Mouse (Mus musculus) forebrain, embryonic 11.5 days (tissue): ENCODE results near the gene Npas3. TPM values are rescaled to one million over a fixed set of nuclear protein-coding genes. Genes with fewer than 3 reads are reported as not detected.

ENCODE experiments used
- ATAC-seq: fragments of 200-750 bp; cut with Nextera tagmentation; replicated peaks from 2 replicates; pipeline ENCODE4 v1.8.0; 2017; ENCODE audit warnings: moderate TSS enrichment; ENCODE audit not compliant: low FRiP score
- DNase-seq: peaks from one replicate; pipeline ENCODE4 v3.0.0-alpha.2; 2017; ENCODE audit warnings: low spot score
- H3K27ac ChIP-seq: fragments of 300-500 bp; sonication (generic); 2 replicates; pipeline ENCODE4 v1.5.1; 2014; ENCODE audit warnings: low read depth, low read length
- H3K27me3 ChIP-seq: fragments of 300-500 bp; sonication (generic); 2 replicates; pipeline ENCODE4 v1.6.1; 2014; ENCODE audit warnings: mild to moderate bottlenecking, low read length, mixed read lengths; ENCODE audit not compliant: control insufficient read depth, insufficient read depth
- H3K36me3 ChIP-seq: fragments of 300-500 bp; sonication (generic); 2 replicates; pipeline ENCODE4 v1.6.1; 2014; ENCODE audit warnings: mild to moderate bottlenecking, low read length, moderate library complexity, mixed read lengths; ENCODE audit not compliant: control insufficient read depth, insufficient read depth
- H3K4me1 ChIP-seq: fragments of 300-500 bp; sonication (generic); replicated peaks from 2 replicates; pipeline ENCODE4 v1.6.1; 2014; ENCODE audit warnings: low read length, mixed read lengths; ENCODE audit not compliant: control insufficient read depth, insufficient read depth
- H3K4me2 ChIP-seq: fragments of 300-500 bp; sonication (generic); 2 replicates; pipeline ENCODE4 v1.6.1; 2014; ENCODE audit warnings: low read depth, mild to moderate bottlenecking, low read length, moderate library complexity, mixed read lengths; ENCODE audit not compliant: severe bottlenecking
- H3K4me3 ChIP-seq: fragments of 300-500 bp; sonication (generic); 2 replicates; pipeline ENCODE4 v1.5.1; 2014; ENCODE audit warnings: low read depth, low read length
- H3K9ac ChIP-seq: fragments of 300-500 bp; sonication (generic); 2 replicates; pipeline ENCODE4 v1.6.1; 2014; ENCODE audit warnings: low read length
- H3K9me3 ChIP-seq: fragments of 300-500 bp; sonication (generic); 2 replicates; pipeline ENCODE4 v1.6.1; 2016; ENCODE audit warnings: low read length, mixed read lengths; ENCODE audit not compliant: control insufficient read depth
- WGBS: fragments of 180-500 bp; shearing (Covaris S2); extraction: QIAGEN DNeasy Blood & Tissue Kit; methylation state at CpG from one replicate; pipeline ENCODE4 v1.1.7; 2014; 5-methylcytosine and 5-hydroxymethylcytosine counted together
- polyA plus RNA-seq: library from polyadenylated mRNA; unstranded; fragments of >200 nt; fragmentation: Nextera tagmentation; extraction: Ambion mirVana; gene quantifications from 2 replicates; pipeline ENCODE4 v1.2.1, GENCODE M21; 2014

Gene Npas3
- polyA plus RNA-seq, 1 experiment from 2014 or later = 22.5 TPM

DNA sequence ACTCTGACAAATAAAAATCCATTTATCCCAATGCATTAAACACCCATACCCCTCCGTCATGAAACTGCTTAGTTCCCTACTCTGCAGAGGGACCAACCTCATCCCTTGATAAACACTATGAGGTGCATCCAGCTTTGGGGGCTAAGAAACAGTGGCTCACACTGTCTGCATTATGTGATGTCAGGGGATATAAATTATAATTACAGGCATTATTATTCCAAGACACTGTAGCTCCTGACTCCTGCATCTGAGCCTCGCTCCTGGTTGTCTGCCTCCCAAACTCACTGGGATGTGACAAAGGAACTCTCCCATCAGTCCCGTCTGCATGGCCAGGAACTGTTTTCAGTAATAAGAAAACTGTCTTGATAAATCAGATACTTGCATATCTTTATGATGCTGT lies 578.3 kb downstream of the Npas3 start:
- Histone ChIP-seq H3K36me3 (no peaks in the 10 kb centered on the region), H3K4me2 (no peak overlapping the region), H3K9me3 (no peaks in the 10 kb centered on the region), H3K9ac (no peak overlapping the region), H3K27me3 (no peaks in the 10 kb centered on the region), H3K4me3 (no peak overlapping the region), H3K4me1 (no peaks in the 10 kb centered on the region), H3K27ac (no peak overlapping the region)
- WGBS = 68% methylated on average over 3 of the region's 3 CpGs
- ATAC-seq (no peak), DNase-seq (no peak)

DNA sequence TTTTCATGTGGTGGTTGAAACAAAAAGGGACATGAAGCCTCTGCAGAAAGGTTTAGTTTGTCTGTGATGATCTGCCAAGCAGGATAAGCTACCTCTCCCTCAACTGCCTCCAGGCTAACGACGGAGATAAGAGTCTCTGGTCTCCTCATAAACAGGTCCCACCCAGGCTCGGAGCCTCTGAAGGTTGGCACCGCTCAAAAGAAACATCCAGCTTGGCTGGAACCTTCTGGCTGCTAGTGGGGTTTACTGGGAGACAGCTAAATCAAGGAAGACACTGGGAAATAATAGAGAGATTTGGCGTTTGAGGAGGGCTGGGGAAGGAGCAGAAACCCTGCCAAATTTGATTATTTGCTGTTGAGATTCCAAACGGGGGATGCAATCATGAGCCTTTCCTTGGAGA lies 584.1 kb downstream of the Npas3 start:
- 82% methylated on average over 6 of the region's 6 CpGs for WGBS
- Histone ChIP-seq H3K9me3 (no peaks in the 10 kb centered on the region), H3K27ac (no peak overlapping the region), H3K4me3 (no peak overlapping the region), H3K36me3 (no peaks in the 10 kb centered on the region), H3K27me3 (no peaks in the 10 kb centered on the region), H3K4me1 (0 out of 2 replicates have a peak, but pooled peaks cover 2% of the 10 kb centered on the region), H3K9ac (no peak overlapping the region), H3K4me2 (no peak overlapping the region)
- DNase-seq (no peak), ATAC-seq (no peak)

DNA sequence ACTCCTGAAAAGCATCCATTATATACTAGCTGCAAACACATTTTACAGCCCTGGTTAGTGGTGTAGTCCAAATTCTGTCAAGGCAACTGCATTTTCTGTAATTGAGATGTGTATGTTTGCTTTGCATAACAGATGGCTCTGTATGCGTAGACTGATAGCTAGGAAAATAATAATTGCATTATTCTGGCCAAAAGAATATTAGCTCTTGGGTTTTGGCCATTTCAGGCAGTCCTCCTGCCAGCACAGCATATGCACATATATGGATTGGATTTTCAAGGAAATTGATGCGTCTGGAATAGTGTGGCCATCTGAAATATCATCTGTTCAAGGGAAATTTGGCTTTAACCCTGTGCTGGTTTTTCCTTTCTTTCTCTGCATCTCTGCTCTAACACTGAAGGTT lies 584.9 kb downstream of the Npas3 start:
- WGBS = 90% methylated on average over 2 of the region's 2 CpGs
- no peak overlapping the region for H3K4me3 ChIP-seq
- ATAC-seq = no peak

DNA sequence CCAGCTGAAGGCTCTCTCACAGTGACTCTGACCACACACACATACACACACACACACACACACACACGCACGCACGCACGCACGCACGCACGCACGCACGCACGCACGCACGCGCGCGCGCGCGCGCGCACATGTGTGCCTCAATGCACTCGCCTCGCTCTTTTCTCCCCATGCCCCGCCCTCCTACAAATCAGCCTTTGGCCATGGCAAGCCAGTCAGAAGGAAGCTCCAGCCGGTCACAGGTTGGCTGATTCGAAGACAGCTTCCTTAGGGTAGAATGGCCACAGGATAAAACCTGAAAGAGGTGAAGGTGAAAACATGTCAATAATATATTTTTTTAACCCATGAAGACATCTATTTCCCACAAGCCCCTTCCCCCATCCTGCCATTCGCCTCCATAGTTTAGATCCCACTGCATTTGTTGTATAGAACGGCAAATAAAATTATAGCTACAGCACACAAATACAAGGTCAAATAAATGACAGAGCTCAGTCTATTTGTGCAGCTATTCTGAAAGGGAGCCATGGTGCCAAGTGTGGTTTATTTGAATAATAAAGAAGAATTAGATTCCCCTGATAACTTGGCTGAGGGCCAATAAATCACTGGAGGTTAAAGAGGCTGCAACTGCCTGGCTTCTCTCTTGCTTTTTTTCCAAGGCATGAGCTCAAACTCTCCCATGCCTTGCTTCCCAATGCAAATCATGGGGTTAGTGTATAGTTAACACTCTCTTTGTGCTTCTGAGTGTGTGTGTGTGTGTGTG lies 587.7 kb downstream of the Npas3 start:
- H3K27ac ChIP-seq = no peak overlapping the region
- H3K9me3 ChIP-seq = no peaks in the 10 kb centered on the region
- no peaks in the 10 kb centered on the region for H3K36me3 ChIP-seq
- H3K27me3 ChIP-seq = no peaks in the 10 kb centered on the region
- 72% methylated on average over 27 of the region's 27 CpGs for WGBS
- H3K9ac ChIP-seq = no peak overlapping the region
- no peak for ATAC-seq
- H3K4me1 ChIP-seq = 0 out of 2 replicates have a peak, but pooled peaks cover 2% of the 10 kb centered on the region
- H3K4me2 ChIP-seq = no peak overlapping the region
- no peak for DNase-seq
- H3K4me3 ChIP-seq = no peak overlapping the region

More for the DNA sequence above, 584.9 kb downstream of the Npas3 start:
- H3K27ac ChIP-seq = no peak overlapping the region
- H3K9me3 ChIP-seq = no peaks in the 10 kb centered on the region
- 0 out of 2 replicates have a peak, but pooled peaks cover 2% of the 10 kb centered on the region for H3K4me1 ChIP-seq
- no peaks in the 10 kb centered on the region for H3K36me3 ChIP-seq
- no peaks in the 10 kb centered on the region for H3K27me3 ChIP-seq
- H3K4me2 ChIP-seq = no peak overlapping the region
- H3K9ac ChIP-seq = no peak overlapping the region
- no peak for DNase-seq

DNA sequence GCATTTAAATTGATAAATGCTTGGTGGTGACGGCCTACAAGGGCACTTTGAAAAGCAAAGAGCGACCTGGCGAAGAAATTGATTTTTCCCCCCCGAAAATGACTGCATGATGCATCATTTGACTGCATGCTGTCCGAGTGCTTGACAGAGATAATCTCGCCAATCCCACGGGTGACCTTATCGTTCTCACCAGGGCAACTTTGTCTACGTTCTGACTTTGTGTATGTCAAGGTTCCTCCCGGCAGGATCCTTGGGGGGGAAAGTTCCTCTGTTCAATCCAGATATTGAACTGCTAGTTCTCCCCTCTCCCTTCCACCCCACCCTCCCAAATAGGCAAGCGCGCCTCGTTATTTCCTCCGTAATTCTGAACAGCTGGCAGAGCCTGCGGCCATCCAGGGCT lies 588.9 kb downstream of the Npas3 start:
- H3K27me3 ChIP-seq = no peaks in the 10 kb centered on the region
- H3K9ac ChIP-seq = no peak overlapping the region
- no peaks in the 10 kb centered on the region for H3K9me3 ChIP-seq
- no peak overlapping the region for H3K27ac ChIP-seq
- ATAC-seq (no peak), DNase-seq (no peak)
- WGBS = 86% methylated on average over 15 of the region's 15 CpGs
- no peaks in the 10 kb centered on the region for H3K36me3 ChIP-seq
- no peak overlapping the region for H3K4me2 ChIP-seq
- 0 out of 2 replicates have a peak, but pooled peaks cover 2% of the 10 kb centered on the region for H3K4me1 ChIP-seq
- H3K4me3 ChIP-seq = no peak overlapping the region

DNA sequence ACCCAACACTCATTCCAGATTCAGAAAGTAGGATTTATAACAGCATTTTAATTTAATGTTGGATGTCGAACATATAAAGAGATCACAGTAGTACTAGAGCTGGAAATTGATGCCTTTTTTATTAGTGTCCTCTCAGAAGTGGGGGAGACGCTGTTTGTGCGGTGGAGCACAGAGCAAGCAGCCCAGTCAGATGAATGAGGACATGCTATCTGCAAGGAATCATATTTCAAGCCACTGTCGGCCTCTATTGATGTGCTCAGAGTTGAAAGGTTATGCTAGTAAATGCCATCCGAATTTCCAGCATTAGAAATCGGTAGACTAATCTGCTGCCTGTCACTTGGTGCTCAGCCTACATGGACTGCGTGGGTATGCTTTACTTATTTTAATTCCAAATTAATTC lies 590.1 kb downstream of the Npas3 start:
- no peak for DNase-seq
- Histone ChIP-seq H3K4me1 (0 out of 2 replicates have a peak, but pooled peaks cover 2% of the 10 kb centered on the region), H3K27me3 (no peaks in the 10 kb centered on the region), H3K4me2 (no peak overlapping the region), H3K4me3 (no peak overlapping the region), H3K36me3 (no peaks in the 10 kb centered on the region), H3K27ac (no peak overlapping the region), H3K9me3 (no peaks in the 10 kb centered on the region), H3K9ac (no peak overlapping the region)
- WGBS = 52% methylated on average over 7 of the region's 7 CpGs
- no peak for ATAC-seq

DNA sequence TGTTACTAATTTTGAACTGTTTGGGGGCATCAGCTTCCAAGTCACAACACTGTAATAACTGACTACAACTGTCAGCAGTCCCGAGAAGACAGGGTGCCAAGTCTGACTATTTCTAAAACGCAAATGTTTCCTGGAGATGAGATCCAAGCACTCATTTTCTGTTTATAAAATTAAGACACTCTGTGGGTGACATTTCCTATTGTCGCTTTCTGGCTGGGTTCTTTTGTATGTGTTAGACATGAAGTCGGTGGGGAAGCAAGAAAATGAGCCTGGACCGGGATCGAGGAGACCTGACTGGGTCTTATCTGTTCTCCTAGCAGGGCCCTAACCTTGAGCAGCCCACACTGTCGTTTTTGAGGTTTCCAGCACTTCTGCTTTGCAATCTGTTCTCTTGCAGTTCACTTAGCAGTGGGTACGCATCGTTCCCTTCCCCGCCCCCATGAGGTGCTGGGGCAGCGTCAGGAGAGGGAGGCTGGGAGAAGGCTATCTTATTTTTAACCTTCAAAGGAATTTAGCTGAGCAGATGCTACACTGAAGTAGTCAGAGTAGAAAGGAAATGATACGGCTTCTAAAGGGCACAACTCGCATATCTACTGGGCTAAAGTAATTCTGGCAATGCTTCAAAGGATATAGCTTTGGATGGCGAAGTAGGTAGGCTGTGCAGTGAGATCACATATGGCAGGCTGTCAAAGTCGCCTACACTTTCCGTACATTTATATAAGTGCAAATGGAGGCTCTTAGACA lies 593.6 kb downstream of the Npas3 start:
- Histone ChIP-seq H3K9me3 (no peaks in the 10 kb centered on the region), H3K9ac (no peak overlapping the region), H3K4me1 (no peaks in the 10 kb centered on the region), H3K36me3 (no peaks in the 10 kb centered on the region), H3K4me2 (no peak overlapping the region), H3K4me3 (no peak overlapping the region), H3K27me3 (no peaks in the 10 kb centered on the region), H3K27ac (no peak overlapping the region)
- WGBS = 80% methylated on average over 16 of the region's 16 CpGs
- DNase-seq = no peak
- no peak for ATAC-seq

DNA sequence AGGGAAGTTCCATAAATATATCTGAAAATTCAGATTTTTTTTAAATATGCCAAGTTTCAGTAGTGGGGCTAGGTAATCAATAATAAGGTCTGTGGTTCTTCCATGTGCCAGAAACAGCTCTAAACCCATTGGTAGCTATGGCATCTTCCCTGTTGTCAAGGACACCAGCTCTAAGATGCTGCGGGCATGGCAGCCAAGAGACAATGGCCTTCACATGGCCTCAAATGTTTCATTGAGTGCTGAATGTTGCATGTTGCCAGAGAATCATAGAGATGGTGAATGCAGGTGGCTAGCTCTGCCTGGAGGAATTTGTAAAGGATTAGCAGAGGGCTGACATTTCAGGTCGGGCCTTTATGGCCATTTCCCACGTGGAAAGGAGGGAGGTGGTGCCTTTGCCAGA lies 595.1 kb downstream of the Npas3 start:
- no peak for ATAC-seq
- WGBS = 43% methylated on average over 3 of the region's 3 CpGs
- Histone ChIP-seq H3K4me3 (no peak overlapping the region), H3K9me3 (no peaks in the 10 kb centered on the region), H3K9ac (no peak overlapping the region), H3K4me1 (no peaks in the 10 kb centered on the region), H3K36me3 (no peaks in the 10 kb centered on the region), H3K4me2 (no peak overlapping the region), H3K27me3 (no peaks in the 10 kb centered on the region), H3K27ac (no peak overlapping the region)
- DNase-seq = no peak
